Mouse (Mus musculus) olfactory bulb, adult 2 months (tissue): ENCODE data around the gene Gp5. TPM values are rescaled to one million over a fixed set of nuclear protein-coding genes. Genes with fewer than 3 reads are reported as not detected.

Source experiments
- H3K27ac ChIP-seq: fragments of 200-500 bp; 2 replicates; pipeline ENCODE4 v1.5.1; 2012; ENCODE audit warnings: low read depth, low read length; ENCODE audit not compliant: insufficient read depth
- H3K4me1 ChIP-seq: fragments of 200-500 bp; 2 replicates; pipeline ENCODE4 v1.6.1; 2012; ENCODE audit warnings: low read length; ENCODE audit not compliant: control insufficient read depth, insufficient read depth
- H3K4me3 ChIP-seq: fragments of 200-500 bp; 2 replicates; pipeline ENCODE4 v1.5.1; 2012; ENCODE audit warnings: mild to moderate bottlenecking, low read depth, low read length, moderate library complexity; ENCODE audit not compliant: insufficient read depth
- CTCF ChIP-seq: fragments of 200-500 bp; IDR thresholded peaks from 2 replicates; pipeline ENCODE4 v1.5.1; 2012; ENCODE audit warnings: low read depth, mild to moderate bottlenecking, low read length, moderate library complexity; ENCODE audit not compliant: insufficient read depth
- POLR2A ChIP-seq: fragments of 200-500 bp; IDR thresholded peaks from 2 replicates; pipeline ENCODE4 v1.6.1; 2012; ENCODE audit warnings: mild to moderate bottlenecking, low read depth, low read length, moderate library complexity; ENCODE audit not compliant: insufficient read depth
- WGBS: fragments of 180-500 bp; shearing (Covaris S2); methylation state at CpG from one replicate; pipeline ENCODE4 v1.1.7; 2018; 5-methylcytosine and 5-hydroxymethylcytosine counted together
- polyA plus RNA-seq: library from polyadenylated mRNA; stranded (reverse); fragments of >200 nt; gene quantifications from 2 replicates; pipeline ENCODE4 v1.2.4, GENCODE M21; 2012; ENCODE audit warnings: low replicate concordance; ENCODE audit not compliant: missing spikeins, insufficient read depth, insufficient read length

Gp5 gene
- polyA plus RNA-seq, 1 experiment = not detected

- Histone ChIP-seq H3K27ac (no peak within 1 kb of the TSS), H3K4me3 (no peak within 1 kb of the TSS), H3K4me1 (peaks cover 25% of the 10 kb centered on the region)
- 15% methylated on average over 34 of the region's 34 CpGs for WGBS
- no peak for TF ChIP-seq CTCF
These were observed 27.6 kb downstream of the Gp5 start, which contains the start of gene Lrrc15 for GRCm38 (mm10) chr16:30282844-30283495. Lrrc15 (minus strand) TSS chr16:30283256.

DNA sequence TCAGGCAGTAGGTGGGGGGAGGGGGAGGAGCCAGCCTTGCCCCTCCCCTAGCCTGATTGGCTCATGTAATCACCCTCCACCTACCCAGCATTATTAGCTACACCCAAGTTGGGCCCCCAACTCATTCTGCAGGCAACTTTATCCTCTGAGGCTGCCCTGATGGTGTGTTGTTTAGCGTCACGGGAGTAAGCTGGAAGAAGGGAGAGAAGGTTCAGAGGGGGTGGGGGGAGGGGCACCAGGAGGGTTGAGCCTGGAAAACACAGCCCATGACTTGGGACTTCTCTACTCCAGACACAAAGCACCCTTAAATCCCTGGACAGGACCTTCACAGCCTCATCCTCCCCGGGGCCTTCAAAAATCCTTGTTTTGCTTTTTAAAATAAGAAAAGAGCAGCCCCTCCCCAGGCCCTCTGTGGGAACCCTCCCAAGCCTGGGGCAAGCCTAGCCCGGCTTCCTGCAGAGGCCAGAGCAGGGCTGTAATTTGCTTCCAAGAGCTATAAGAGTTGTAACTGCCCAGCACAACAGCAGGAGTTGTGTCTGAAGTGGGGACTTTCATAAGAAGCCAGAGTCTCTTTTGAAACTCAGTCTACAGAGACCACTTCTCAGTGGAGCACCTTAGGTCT, 29.8 kb downstream of the Gp5 start:
- Histone ChIP-seq H3K4me3 (no peak overlapping the region), H3K4me1 (peaks cover 25% of the 10 kb centered on the region), H3K27ac (no peak overlapping the region)
- 40% methylated on average over 4 of the region's 4 CpGs for WGBS
- TF ChIP-seq CTCF (no peak), POLR2A (no peak)

DNA sequence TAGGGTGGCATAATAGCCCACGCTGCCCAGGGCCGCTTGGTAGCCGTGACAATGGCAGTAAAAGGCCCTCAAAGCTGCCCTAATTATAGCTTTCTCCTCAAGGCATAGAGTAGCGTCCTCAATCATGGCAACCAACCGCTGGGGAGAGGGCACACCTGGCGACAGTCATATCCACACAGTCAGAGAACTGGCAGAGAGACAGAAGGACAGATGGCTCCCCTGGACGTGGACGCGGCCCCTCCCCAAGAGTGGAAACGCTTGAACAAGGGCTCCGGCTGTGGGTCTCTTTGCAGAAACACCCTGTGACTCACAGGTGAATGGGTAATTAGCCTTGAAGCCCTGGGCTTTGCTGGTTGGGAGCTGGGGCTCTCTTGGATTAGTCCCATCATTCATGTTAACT, 32.2 kb downstream of the Gp5 start:
- 76% methylated on average over 11 of the region's 11 CpGs for WGBS
- Histone ChIP-seq H3K4me3 (no peak overlapping the region), H3K27ac (no peak overlapping the region), H3K4me1 (peaks cover 18% of the 10 kb centered on the region)
- no peak for TF ChIP-seq POLR2A
- no peak for TF ChIP-seq CTCF

DNA sequence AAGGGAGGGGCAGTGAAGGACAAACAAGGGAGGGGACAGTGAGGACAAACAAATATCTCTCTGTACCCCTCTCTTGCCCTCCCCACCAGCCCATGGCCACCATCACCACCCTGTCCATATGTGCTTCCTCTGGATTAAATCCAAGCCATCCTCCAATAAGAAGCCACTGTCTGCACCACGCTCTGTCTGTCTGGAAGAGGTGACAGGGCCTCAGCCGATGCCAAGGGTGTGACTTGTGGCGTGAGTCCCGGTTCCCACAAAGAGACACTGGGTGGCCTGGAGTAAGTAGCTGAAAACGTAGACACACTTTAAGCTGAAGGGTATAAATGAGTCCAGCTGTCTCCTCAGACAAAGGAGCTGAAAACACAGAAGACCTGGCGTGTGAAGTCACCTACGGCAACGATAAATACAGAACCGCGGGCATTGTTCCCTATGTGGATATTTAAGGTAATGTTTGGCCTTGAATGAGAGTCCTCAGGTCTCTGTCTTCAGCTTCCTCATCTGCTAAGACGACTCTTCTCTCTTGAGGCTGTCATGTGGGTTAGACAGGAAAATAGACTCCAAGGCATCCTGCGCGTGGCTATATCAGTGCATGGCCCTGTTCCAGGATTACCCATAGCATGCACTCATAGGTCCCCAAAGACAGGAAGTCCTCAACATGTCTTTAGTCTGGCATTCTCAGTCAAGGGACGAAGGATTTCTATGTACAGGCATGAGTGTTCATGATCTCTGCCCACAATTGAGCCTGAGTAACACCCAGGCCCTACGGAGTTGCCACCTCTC, 34.8 kb downstream of the Gp5 start:
- TF ChIP-seq CTCF (no peak), POLR2A (no peak)
- Histone ChIP-seq H3K27ac (no peak overlapping the region), H3K4me1 (peaks cover 8% of the 10 kb centered on the region), H3K4me3 (no peak overlapping the region)
- 84% methylated on average over 15 of the region's 15 CpGs for WGBS

GRCm38 (mm10) chr16:30273065-30273464, 37.5 kb downstream of the Gp5 start:
- H3K4me1 ChIP-seq = peaks cover 4% of the 10 kb centered on the region
- 97% methylated on average over 8 of the region's 8 CpGs for WGBS
- no peak overlapping the region for H3K27ac ChIP-seq
- no peak for TF ChIP-seq CTCF
- no peak for TF ChIP-seq POLR2A
- H3K4me3 ChIP-seq = no peak overlapping the region

GRCm38 (mm10) chr16:30271941-30272595, 38.5 kb downstream of the Gp5 start:
- H3K4me3 ChIP-seq = no peak overlapping the region
- 49% methylated on average over 6 of the region's 6 CpGs for WGBS
- no peak overlapping the region for H3K27ac ChIP-seq
- H3K4me1 ChIP-seq = peaks cover 3% of the 10 kb centered on the region; the same call in 1 of the 2 replicates
- no peak for TF ChIP-seq CTCF
- TF ChIP-seq POLR2A = no peak

DNA sequence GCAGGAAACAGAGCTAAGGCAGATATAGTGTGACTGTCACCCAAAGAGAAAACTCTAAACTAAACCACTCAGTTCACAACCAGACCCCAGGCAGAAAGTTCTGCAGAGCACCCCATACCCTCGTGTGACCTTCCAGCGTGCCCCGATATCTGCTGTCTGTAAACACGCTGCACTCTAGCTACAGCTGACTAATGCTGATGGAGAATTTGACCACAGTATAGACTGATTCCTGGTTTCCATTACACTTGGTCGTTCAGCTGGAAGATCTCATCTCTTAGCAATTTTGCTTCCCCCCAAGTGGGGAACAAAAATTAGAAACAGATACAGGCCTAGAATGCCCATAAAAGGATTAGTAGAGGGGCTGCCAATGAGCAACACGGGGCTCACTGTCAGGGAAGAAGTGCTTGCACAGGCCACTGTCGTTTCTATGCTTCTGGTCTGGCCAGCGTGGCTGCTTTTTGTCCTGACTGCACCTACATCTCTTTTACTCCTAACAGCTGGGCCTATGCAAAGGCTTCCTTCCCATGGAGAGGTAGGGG, 39.3 kb downstream of the Gp5 start:
- Histone ChIP-seq H3K4me3 (no peak overlapping the region), H3K27ac (no peak overlapping the region), H3K4me1 (peaks cover 3% of the 10 kb centered on the region; the same call in 1 of the 2 replicates)
- WGBS = 75% methylated on average over 8 of the region's 8 CpGs
- TF ChIP-seq CTCF (no peak), POLR2A (no peak)

GRCm38 (mm10) chr16:30267359-30267758, 43.2 kb downstream of the Gp5 start, which contains the start of gene Cpn2:
Cpn2 (minus strand) TSS chr16:30267499.
- Histone ChIP-seq H3K4me3 (no peak within 1 kb of the TSS), H3K4me1 (no peaks in the 10 kb centered on the region), H3K27ac (no peak within 1 kb of the TSS)
- TF ChIP-seq POLR2A (no peak), CTCF (no peak)
- 83% methylated on average over 5 of the region's 5 CpGs for WGBS

DNA sequence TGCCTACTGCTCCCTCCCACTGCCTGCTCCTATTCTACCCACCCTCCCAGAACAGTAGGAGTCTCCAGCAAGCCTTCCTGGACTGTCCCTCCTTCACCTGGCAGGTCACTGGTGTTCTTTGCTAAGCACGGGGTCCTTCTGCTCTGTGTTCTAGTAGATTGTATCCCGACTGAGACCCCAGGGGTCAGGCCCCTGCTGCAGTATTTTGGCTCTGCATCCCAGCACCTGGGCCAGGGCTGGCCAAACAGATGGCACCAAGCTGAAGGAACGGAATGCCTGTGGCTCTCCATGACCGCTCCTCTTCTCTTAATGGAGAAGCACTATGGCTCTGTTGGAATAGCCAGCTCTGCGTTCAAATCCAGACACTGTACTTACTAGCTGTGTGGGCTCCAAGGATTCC, 44.0 kb downstream of the Gp5 start:
- Histone ChIP-seq H3K4me1 (no peaks in the 10 kb centered on the region), H3K4me3 (no peak overlapping the region), H3K27ac (no peak overlapping the region)
- 85% methylated on average over 5 of the region's 5 CpGs for WGBS
- TF ChIP-seq CTCF = no peak
